ENCODE assay signal across 10 mouse cellular contexts in genomic region chr9:43102931-43103330, GRCm38 (mm10). TPM values are rescaled to one million over a fixed set of nuclear protein-coding genes. Genes with fewer than 3 reads are reported as not detected.
DNase-seq lines count a peak whose midpoint lies in the region; ATAC-seq lines count a peak whose summit lies in the region.
"Had no signal": no experiment of that assay in that cellular context is flagged by ENCODE, and none has a peak within 500 bp of the region (broad histone marks: within the 10 kb centered on the region; RNA-seq: fewer than 3 reads in every experiment).

No protein-coding gene starts in this region.

- no peak for ATAC-seq in hindbrain, embryonic 12.5 days (ENCODE audit: low FRiP score)
- no peak for ATAC-seq in midbrain, embryonic 11.5 days (ENCODE audit: low FRiP score)

- H3K4me1 ChIP-seq in heart, embryonic 10.5 days: peaks cover 38% of the 10 kb centered on the region
- peaks cover 38% of the 10 kb centered on the region for H3K4me1 ChIP-seq in hindbrain, embryonic 12.5 days
- peaks cover 21% of the 10 kb centered on the region for H3K4me1 ChIP-seq in midbrain, embryonic 11.5 days (ENCODE audit: control insufficient read depth, insufficient read depth, low read length)

- peak overlapping the region; percentile 93 for H3K4me2 ChIP-seq in hindbrain, embryonic 12.5 days (replicated peaks)
- peak overlapping the region; percentile 74 for H3K4me2 ChIP-seq in midbrain, embryonic 11.5 days

- WGBS in heart, embryonic 10.5 days: 76% methylated on average over 2 of the region's 2 CpGs
- 90% methylated on average over 2 of the region's 2 CpGs for WGBS in hindbrain, embryonic 12.5 days
- 93% methylated on average over 2 of the region's 2 CpGs for WGBS in midbrain, embryonic 11.5 days

- no peak for DNase-seq in heart, embryonic 10.5 days (ENCODE audit: low spot score)
- no peak for DNase-seq in heart, postnatal 36 days
- peak; percentile 51 for DNase-seq in c-Kit-negative CD71-positive TER-119-positive erythroid progenitor cells, embryonic 14.5 days (ENCODE audit: low read depth, low spot score)
- no peak for DNase-seq in midbrain, embryonic 11.5 days (ENCODE audit: low spot score, missing footprints)
- DNase-seq in urinary bladder, postnatal 25 days (ENCODE audit: low spot score): no peak
- no peak for DNase-seq in urinary bladder, postnatal 10 days (ENCODE audit: low spot score)
- DNase-seq in ovary, adult 18-20 months (ENCODE audit: low spot score): no peak
- DNase-seq: cerebellum, adult 9-10 months; lung, postnatal 4 days had no signal

- no peaks in the 10 kb centered on the region for H3K27me3 ChIP-seq in heart, embryonic 10.5 days (ENCODE audit: insufficient read depth, poor library complexity, severe bottlenecking)
- no peaks in the 10 kb centered on the region for H3K27me3 ChIP-seq in hindbrain, embryonic 12.5 days
- H3K27me3 ChIP-seq in midbrain, embryonic 11.5 days (ENCODE audit: control insufficient read depth, insufficient read depth, low read length): no peaks in the 10 kb centered on the region

- no peak overlapping the region for H3K9ac ChIP-seq in hindbrain, embryonic 12.5 days
- H3K9ac ChIP-seq in midbrain, embryonic 11.5 days (ENCODE audit: low read length): no peak overlapping the region

- peak overlapping the region; percentile 89 for H3K4me3 ChIP-seq in heart, embryonic 10.5 days
- H3K4me3 ChIP-seq in hindbrain, embryonic 12.5 days: no peak overlapping the region
- 0 out of 2 replicates have a peak overlapping the region, but pooled peaks have one; percentile 6 for H3K4me3 ChIP-seq in midbrain, embryonic 11.5 days (ENCODE audit: low read depth, low read length)

- H3K27ac ChIP-seq in heart, embryonic 10.5 days: peak overlapping the region; percentile 54; the same call in 1 of the 2 replicates
- H3K27ac ChIP-seq in hindbrain, embryonic 12.5 days: no peak overlapping the region
- H3K27ac ChIP-seq in midbrain, embryonic 11.5 days (ENCODE audit: low read depth, low read length): no peak overlapping the region

- intact Hi-C loops in heart, postnatal 36 days (cut with DNase I): no loop called here

- H3K9me3 ChIP-seq in heart, embryonic 10.5 days: no peaks in the 10 kb centered on the region
- H3K9me3 ChIP-seq in hindbrain, embryonic 12.5 days (replicated peaks): no peaks in the 10 kb centered on the region
- no peaks in the 10 kb centered on the region for H3K9me3 ChIP-seq in midbrain, embryonic 11.5 days (ENCODE audit: control insufficient read depth, low read length)

- H3K36me3 ChIP-seq in heart, embryonic 10.5 days: no peaks in the 10 kb centered on the region
- no peaks in the 10 kb centered on the region for H3K36me3 ChIP-seq in hindbrain, embryonic 12.5 days
- H3K36me3 ChIP-seq in midbrain, embryonic 11.5 days (ENCODE audit: control insufficient read depth, insufficient read depth, low read length): no peaks in the 10 kb centered on the region

RNA-seq across cellular contexts. Expression of gene Arhgef12, which starts 4.1 kb away (rescaled TPM):
- polyA plus RNA-seq in heart, embryonic 10.5 days (2016; fragmentation: Nextera tagmentation; extraction: Ambion mirVana): 10.2 and 11.3 TPM in 2 replicates
- 100 to 1,000 TPM; 154 to 160 TPM for total RNA-seq in heart, postnatal 36 days (2021)
- polyA plus RNA-seq in hindbrain, embryonic 12.5 days (2016; fragmentation: Nextera tagmentation; extraction: Ambion mirVana): 16.1 and 18.5 TPM in 2 replicates
- polyA plus RNA-seq in midbrain, embryonic 11.5 days (2014; fragmentation: Nextera tagmentation; extraction: Ambion mirVana): 9.2 and 10.0 TPM in 2 replicates

RNA-seq across cellular contexts. Expression of gene Tmem136, which starts 13.4 kb away (rescaled TPM):
- polyA plus RNA-seq in heart, embryonic 10.5 days (2016; fragmentation: Nextera tagmentation; extraction: Ambion mirVana): 11.2 and 15.7 TPM in 2 replicates
- 1 to 10 TPM; 6.1 to 9.1 TPM for total RNA-seq in heart, postnatal 36 days (2021)
- polyA plus RNA-seq in hindbrain, embryonic 12.5 days (2016; fragmentation: Nextera tagmentation; extraction: Ambion mirVana): 10.7 and 13.7 TPM in 2 replicates
- polyA plus RNA-seq in midbrain, embryonic 11.5 days (2014; fragmentation: Nextera tagmentation; extraction: Ambion mirVana): 13.9 and 17.5 TPM in 2 replicates
